Mouse (Mus musculus) E14TG2a.4 (cell line): ENCODE results near the gene Anp32a.

Experiments used
- CTCF ChIP-seq: conservative IDR thresholded peaks from 2 replicates; pipeline ENCODE4 v1.5.1; 2014; ENCODE audit warnings: low read length
- NANOG ChIP-seq: IDR thresholded peaks from 2 replicates; pipeline ENCODE4 v1.6.1; 2014; ENCODE audit warnings: borderline replicate concordance, low read length, mixed read lengths
- POU5F1 ChIP-seq: IDR thresholded peaks from 2 replicates; pipeline ENCODE4 v1.6.1; 2014; ENCODE audit warnings: low read length, borderline replicate concordance

DNA sequence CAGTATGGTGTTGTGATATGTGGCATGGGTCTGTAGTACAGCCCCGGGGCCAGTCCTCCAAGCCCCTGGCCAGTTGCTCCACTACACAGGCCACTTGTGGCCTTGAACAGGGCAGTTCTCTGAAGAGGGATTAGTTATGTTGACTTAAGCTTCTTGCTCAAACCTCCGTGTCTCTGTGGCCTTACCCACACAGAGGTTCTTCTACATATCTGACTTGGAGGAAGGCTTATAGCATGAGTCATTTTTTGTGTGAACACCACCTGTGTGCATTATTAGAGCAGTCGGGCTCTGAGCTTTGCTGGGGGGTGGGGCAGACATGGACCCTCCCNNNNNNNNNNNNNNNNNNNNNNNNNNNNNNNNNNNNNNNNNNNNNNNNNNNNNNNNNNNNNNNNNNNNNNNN is 33.2 kb downstream of the Anp32a start:
- TF ChIP-seq CTCF (no peak), NANOG (no peak), POU5F1 (no peak)
